Mouse (Mus musculus) kidney, postnatal 25 days (tissue): Measurements from ENCODE around the gene Cabcoco1.

Experiments used
- DNase-seq, 2 experiments: peaks; one replicate each; pipeline ENCODE4 v3.0.0; 2021; ENCODE audit warnings: mixed read lengths in 2 of 2

The Cabcoco1 gene

DNA sequence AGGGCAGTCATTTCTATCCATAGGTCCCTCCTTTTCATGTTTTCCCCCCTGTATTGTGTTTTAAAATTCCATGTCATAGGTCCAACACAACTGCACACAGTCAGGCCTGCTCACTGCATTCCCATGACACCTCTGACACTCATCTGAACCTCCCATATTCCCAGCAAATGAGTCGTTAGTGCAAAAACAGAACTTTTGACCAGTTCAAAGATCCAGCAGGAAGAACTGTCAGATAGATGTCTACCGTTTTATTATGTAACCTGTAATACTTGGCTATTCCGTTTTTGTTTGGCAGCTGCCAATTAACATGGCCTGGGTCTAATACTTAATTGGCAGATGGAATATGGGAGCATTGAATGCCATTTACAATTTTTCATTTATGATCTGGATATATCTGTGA, 34.0 kb downstream of the Cabcoco1 start:
- no peak for DNase-seq

GRCm38 (mm10) chr10:68506242-68506641, 35.5 kb downstream of the Cabcoco1 start:
- DNase-seq = no peak

DNA sequence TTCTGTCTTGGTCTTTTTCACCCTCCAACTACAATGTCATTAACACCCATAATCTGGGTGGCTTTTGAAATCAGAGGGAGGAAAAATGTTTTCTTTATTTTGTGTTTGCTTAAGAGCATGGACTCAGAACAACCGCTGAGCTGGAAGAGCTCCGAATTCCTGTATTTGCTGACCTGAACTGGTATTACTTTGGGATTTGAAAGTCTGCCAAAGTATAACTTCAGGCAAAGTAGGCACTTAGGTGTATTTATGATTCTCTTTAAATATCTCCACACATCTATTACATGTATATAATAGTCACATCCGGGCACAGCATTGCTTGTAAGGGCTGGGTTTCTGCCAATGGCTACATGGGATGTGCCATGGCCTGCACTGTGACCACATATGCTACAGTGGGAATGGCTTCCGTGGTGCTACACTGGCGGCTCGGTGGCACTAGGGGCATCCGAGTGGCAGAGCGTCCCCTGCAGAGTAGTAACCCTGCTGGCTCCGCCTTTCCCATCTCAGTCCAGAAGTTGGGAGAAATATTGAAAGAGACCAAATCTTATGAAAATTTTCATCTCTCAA, 37.0 kb downstream of the Cabcoco1 start:
- peak in 1 of 2 experiments; percentile 43 for DNase-seq

DNA sequence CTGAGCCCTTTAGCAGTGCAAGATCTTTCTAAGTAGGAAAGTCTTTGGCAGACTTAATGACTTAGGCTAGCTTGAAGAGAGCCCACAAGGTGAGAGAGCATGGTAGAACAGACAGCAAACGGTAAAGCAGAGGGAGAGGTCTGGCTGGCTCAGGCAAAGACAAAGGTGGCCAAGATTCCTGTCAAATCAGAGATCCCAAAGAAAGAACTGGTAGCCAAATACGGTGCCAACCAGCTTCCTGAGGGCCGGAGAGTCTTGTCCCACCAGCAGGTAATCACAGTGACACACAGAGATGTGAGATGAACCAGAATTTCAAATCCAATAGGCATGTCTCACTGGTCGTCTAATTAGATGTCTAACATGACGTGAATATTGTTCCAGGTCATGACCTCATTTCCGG, 40.6 kb downstream of the Cabcoco1 start:
- no peak for DNase-seq

DNA sequence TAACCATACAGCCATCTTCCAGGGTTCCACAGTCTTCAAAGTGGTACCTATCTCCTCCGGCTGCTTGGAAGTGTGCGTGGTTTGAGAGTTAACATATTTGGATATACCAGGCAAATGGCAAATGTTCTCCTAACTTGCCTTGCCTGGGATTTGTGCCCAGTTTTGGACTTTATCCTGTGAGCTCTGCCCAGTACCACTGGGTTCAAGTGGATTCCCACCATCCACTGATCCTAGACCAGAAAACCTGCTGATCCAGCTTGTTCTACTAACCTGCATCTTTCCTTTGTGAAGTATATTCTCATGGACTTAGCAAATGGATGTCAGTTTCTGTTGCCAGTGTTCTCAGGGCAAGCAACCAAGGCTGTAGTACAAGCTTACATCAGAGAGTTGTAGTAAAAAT, 46.5 kb downstream of the Cabcoco1 start:
- peak; percentile 36 to 67 for DNase-seq

DNA sequence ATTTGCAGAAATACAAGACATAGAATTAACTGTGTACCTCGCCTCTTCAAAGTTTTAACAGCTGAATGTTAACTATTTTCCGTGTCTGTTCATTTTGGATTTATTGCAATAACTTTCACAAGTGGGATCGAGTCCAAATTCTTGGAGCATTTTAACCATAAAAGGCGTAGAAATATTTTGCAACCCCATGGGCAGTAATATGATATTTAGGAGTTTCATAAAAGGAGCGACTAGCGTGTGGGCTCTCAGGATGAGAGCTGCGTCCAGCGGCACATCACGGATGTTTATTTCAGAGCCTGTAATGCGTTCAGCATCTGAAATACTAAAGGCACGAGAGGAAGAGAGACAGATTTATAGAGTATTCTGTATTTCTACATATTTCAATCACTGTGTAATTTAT, 50.1 kb downstream of the Cabcoco1 start:
- no peak for DNase-seq

- no peak for DNase-seq
Measured at GRCm38 (mm10) chr10:68490781-68491180, 50.9 kb downstream of the Cabcoco1 start.

GRCm38 (mm10) chr10:68472799-68473198, 68.9 kb downstream of the Cabcoco1 start:
- DNase-seq = no peak

GRCm38 (mm10) chr10:68465737-68466327, 75.9 kb downstream of the Cabcoco1 start:
- no peak for DNase-seq

DNA sequence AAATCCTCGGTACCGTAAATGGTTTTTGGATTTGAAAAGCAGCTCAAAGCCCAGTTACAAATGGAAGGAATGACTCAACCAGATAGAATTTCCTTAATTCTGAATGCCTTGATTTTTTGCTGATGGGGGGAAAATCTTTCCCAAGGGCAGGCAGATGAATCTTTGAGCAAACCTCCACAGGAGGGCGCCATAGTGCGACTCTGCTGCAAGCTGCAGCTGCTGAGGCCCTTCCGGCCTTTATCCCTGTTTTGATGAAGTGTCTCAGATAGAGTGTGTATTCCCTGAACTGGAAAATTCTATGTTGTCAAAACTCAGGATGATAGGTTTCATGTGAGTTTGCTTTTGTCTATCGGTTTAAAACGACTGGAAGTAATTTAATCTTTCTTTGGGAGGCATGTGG, 76.8 kb downstream of the Cabcoco1 start:
- DNase-seq = peak; percentile 87 to 94

GRCm38 (mm10) chr10:68459784-68460183, 81.9 kb downstream of the Cabcoco1 start:
- no peak for DNase-seq

DNA sequence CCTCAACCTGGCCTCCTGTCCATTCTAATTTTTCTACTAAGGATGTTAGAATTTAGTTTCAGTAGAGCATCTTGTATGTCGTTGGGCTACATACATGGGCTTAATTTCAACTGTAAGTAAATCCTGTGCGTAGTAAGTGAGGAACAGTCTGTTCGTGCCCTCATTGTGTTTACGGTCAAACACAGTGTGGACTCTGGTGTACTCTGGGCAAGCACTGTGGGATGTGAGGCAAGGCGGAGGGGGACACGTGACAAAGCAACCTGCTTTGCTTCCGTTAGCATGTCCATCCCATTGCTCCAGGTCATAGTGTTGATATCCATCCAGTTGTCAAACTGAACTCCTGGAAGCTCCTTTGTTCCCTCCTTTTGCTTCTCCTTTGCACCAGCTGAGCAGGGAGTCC, 84.7 kb downstream of the Cabcoco1 start:
- DNase-seq = no peak

DNA sequence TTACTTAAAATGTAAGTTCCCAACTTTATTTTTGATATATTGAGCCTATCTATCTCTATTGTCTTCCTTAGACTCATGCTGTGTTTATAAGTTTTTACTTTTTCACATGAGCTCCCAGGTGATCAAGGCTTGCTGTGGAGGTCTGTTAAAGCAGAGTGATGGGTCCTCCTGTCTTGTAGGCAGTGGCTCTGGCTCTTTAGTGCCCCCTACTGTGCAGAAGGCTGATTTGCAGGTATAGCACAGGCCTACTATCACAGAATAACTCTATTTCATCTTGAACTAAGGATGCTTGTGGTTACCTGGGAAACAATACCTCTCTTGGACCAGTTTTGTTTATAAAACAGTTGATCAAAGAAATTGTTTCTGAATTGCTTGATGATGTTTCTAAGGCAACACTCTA, 87.2 kb downstream of the Cabcoco1 start:
- DNase-seq = no peak

DNA sequence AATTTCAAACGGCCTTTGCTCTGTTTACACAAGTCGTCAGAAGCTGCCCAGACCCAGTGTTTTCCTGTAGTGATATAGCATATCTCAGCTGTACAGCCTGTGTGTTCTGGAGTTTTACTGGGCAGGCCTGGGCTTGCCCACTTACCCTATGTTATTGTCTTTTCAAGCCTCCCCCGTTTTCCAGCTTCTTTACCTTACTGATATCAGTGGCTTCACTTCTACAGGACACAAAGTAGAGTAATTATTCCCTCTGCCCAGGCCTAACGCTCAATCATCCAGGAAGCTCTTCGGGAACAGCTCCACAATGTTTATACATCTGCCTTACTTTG, 94.9 kb downstream of the Cabcoco1 start:
- DNase-seq = no peak

- peak in 1 of 2 experiments; percentile 20 for DNase-seq
Measured at GRCm38 (mm10) chr10:68445876-68446796, 95.6 kb downstream of the Cabcoco1 start.

GRCm38 (mm10) chr10:68445244-68445811, 96.4 kb downstream of the Cabcoco1 start:
- no peak for DNase-seq

GRCm38 (mm10) chr10:68444361-68445114, 97.2 kb downstream of the Cabcoco1 start:
- no peak for DNase-seq

- DNase-seq = peak in 1 of 2 experiments; percentile 16
Measured at GRCm38 (mm10) chr10:68443132-68443531, 98.6 kb downstream of the Cabcoco1 start.

DNA sequence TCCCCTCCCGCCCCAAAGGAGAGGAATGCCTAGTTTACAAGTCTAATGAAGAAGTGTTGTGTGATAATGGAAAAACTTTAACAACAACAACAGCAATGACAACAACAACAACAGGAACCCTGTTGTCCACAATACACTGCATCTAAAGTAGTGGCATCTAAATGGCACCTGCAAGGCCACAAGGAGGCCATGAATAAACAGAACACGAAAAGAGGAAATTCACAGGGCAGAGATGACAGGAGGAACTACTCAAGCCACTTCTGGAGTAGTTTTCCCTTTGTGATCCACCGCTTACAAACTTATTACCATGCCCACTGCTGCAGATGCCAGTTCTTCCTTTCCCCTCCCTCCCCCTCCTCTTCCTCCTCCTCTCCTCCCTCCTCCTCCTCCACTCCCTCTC, 99.0 kb downstream of the Cabcoco1 start:
- DNase-seq = no peak

DNA sequence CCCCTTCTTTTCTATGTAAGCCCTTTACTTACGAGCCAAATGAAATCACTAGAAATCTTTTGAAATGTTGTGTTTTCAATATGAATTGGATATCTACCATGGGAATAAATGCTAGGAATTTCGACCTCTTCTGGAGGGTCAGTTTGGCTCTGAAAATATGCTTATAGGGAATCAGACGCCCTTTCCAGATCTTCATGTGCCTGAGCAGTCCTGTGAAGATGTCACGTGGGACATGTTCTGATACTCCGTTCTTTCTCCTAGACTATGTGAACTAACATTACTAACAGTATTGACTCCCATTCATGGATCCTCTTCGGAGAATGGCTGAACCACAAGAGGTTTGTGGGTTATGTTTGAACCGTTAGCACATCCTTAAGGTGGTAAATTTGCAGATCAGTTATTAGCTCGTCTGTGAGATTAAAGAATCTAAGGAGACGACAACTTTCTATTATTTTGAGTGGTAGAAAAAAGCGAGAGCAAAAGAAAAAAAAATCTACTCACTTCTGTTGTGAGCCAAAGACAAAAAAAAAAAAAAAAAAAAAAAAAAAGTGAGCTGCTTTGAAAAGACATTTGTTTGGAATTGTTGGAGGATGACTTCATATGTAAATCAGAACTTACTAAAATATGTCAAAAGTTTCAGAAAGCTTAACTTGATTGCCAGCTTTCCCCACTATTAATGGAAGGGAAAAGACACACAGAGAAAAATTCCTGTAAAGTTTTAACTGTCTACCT, 99.6 kb downstream of the Cabcoco1 start:
- no peak for DNase-seq

DNA sequence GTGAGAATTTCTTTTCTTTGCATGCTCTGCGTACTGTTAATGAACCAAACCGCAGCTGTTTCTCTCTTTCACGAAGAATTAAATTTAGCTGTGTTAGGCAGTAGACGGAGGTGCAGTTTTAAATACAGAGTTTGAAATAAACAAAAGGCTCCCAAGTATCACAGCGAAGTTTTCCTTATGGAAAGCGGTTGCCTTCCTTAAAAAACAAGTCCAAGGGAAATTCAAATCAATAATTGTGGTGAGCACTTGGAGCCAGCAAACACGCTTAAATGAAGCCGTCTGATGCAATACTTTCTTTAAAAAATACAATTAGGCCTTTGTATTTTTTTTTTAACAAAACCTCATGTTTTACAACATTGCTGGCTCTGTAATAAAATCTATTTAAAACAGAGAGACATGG, 101.2 kb downstream of the Cabcoco1 start:
- DNase-seq = no peak

- peak; percentile 6 to 37 for DNase-seq
Measured at GRCm38 (mm10) chr10:68435754-68436153, 105.9 kb downstream of the Cabcoco1 start.
